Mouse (Mus musculus) liver, embryonic 12.5 days (tissue): ENCODE results near the gene Ptprcap. TPM values are rescaled to one million over a fixed set of nuclear protein-coding genes. Genes with fewer than 3 reads are reported as not detected.

ENCODE experiments used
- polyA plus RNA-seq: library from polyadenylated mRNA; unstranded; fragments of >200 nt; fragmentation: Nextera tagmentation; extraction: Ambion mirVana; gene quantifications from 2 replicates; pipeline ENCODE4 v1.2.1, GENCODE M21; 2016

The Ptprcap gene
- polyA plus RNA-seq, 1 experiment from 2014 or later = 26.2 TPM

Other genes with a start within 250 kb of the Ptprcap start
- gene Tcirg1, start 246.5 kb upstream of the Ptprcap start, polyA plus RNA-seq = 24.7 and 26.1 TPM in 2 replicates
- 197 and 218 TPM in 2 replicates for gene Ndufs8, start 240.8 kb upstream of the Ptprcap start, polyA plus RNA-seq
- 1.8 and 1.9 TPM in 2 replicates for gene Aldh3b1, start 223.8 kb upstream of the Ptprcap start, polyA plus RNA-seq
- gene Unc93b1, start 218.4 kb upstream of the Ptprcap start, polyA plus RNA-seq = 14.3 and 15.3 TPM in 2 replicates
- 0.04 TPM in 1 of 2 replicates, not detected in the other for gene Aldh3b3, start 195.0 kb upstream of the Ptprcap start, polyA plus RNA-seq
- 0.14 and 0.22 TPM in 2 replicates for gene Aldh3b2, start 181.3 kb upstream of the Ptprcap start, polyA plus RNA-seq
- gene Acy3, start 167.0 kb upstream of the Ptprcap start, polyA plus RNA-seq = 9.1 and 10.0 TPM in 2 replicates
- 1.2 and 1.3 TPM in 2 replicates for gene Tbx10, start 160.9 kb upstream of the Ptprcap start, polyA plus RNA-seq
- gene Nudt8, start 153.0 kb upstream of the Ptprcap start, polyA plus RNA-seq = 18.6 and 21.0 TPM in 2 replicates
- 0.85 and 1.1 TPM in 2 replicates for gene Gm49405, start 153.0 kb upstream of the Ptprcap start, polyA plus RNA-seq
- gene Doc2g, start 150.3 kb upstream of the Ptprcap start, polyA plus RNA-seq = 1.3 and 1.5 TPM in 2 replicates
- gene Ndufv1, start 140.8 kb upstream of the Ptprcap start, polyA plus RNA-seq = 186 and 187 TPM in 2 replicates
- gene Gstp1, start 115.6 kb upstream of the Ptprcap start, polyA plus RNA-seq = 583 and 622 TPM in 2 replicates
- 6.2 and 7.3 TPM in 2 replicates for gene Gstp2, start 107.6 kb upstream of the Ptprcap start, polyA plus RNA-seq
- gene Gstp3, start 94.0 kb upstream of the Ptprcap start, polyA plus RNA-seq = 15.0 and 18.5 TPM in 2 replicates
- gene Cabp2, start 72.0 kb upstream of the Ptprcap start, polyA plus RNA-seq = 0.37 and 0.53 TPM in 2 replicates
- 93.2 and 101 TPM in 2 replicates for gene Cdk2ap2, start 56.4 kb upstream of the Ptprcap start, polyA plus RNA-seq
- 4.8 and 5.0 TPM in 2 replicates for gene Pitpnm1, start 53.6 kb upstream of the Ptprcap start, polyA plus RNA-seq
- 42.0 and 43.6 TPM in 2 replicates for gene Aip, start 27.7 kb upstream of the Ptprcap start, polyA plus RNA-seq
- gene Gpr152, start 13.8 kb upstream of the Ptprcap start, polyA plus RNA-seq = not detected in 2 replicates
- gene Cabp4, start 9.6 kb upstream of the Ptprcap start, polyA plus RNA-seq = 0.06 and 0.07 TPM in 2 replicates
- 86.5 and 86.9 TPM in 2 replicates for gene Coro1b, start 5.0 kb upstream of the Ptprcap start, polyA plus RNA-seq
- 39.1 and 39.4 TPM in 2 replicates for gene Rps6kb2, start 9.8 kb downstream of the Ptprcap start, polyA plus RNA-seq
- gene Carns1, start 21.9 kb downstream of the Ptprcap start, polyA plus RNA-seq = 0.93 and 1.3 TPM in 2 replicates
- gene Tbc1d10c, start 37.7 kb downstream of the Ptprcap start, polyA plus RNA-seq = 4.3 and 4.9 TPM in 2 replicates
- gene Ppp1ca, start 38.5 kb downstream of the Ptprcap start, polyA plus RNA-seq = 572 and 577 TPM in 2 replicates
- gene Rad9a, start 48.1 kb downstream of the Ptprcap start, polyA plus RNA-seq = 26.5 and 26.8 TPM in 2 replicates
- 0.73 and 1.3 TPM in 2 replicates for gene Clcf1, start 60.6 kb downstream of the Ptprcap start, polyA plus RNA-seq
- not detected in 2 replicates for gene AC109138.7, start 60.8 kb downstream of the Ptprcap start, polyA plus RNA-seq
- 12.8 and 13.2 TPM in 2 replicates for gene Pold4, start 78.3 kb downstream of the Ptprcap start, polyA plus RNA-seq
- 2.2 and 2.6 TPM in 2 replicates for gene Ssh3, start 115.6 kb downstream of the Ptprcap start, polyA plus RNA-seq
- 0.99 and 1.4 TPM in 2 replicates for gene Ankrd13d, start 129.5 kb downstream of the Ptprcap start, polyA plus RNA-seq
- gene Grk2, start 152.6 kb downstream of the Ptprcap start, polyA plus RNA-seq = 15.7 and 17.9 TPM in 2 replicates
- 25.4 and 28.1 TPM in 2 replicates for gene Kdm2a, start 244.7 kb downstream of the Ptprcap start, polyA plus RNA-seq